Mouse (Mus musculus): ENCODE results near the gene 4930404N11Rik.
A peak's percentile ranks its signal among the peaks of the same experiment; 100 is the strongest.

4930404N11Rik gene

DNA sequence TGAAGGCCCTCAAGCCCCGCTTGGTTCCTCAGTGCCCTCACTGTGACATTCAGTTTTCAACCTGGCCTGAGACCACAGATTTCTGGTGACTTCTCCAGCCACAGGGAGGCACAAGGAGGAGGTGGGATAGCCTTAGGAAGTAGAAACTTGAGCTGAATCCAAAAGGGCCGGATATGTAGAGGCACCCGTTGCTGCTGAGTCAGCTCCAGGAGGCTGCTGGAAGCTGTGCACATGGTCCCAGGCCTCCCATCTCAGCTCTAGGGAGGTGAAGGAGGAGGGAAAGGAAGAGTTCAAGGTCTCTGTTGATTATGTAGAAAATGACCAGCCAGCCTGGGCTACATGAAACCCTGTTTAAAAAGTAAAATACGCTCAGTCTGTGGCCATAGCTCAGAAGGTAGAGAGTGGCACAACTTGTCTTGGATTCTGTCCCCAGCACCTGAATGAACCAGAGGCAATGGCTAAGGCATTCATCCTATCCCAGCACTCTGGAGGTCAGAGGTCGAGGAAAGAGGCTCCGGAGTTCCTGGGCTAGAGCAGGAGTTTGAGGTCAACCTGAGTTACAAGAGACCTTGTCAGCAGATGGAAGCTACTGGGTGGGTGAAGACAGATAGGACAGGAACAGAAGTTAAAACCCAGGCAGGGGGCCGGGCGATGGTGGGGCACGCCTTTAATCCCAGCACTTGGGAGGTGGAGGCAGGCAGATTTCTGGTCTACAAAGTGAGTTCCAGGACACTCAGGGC lies 10.7 kb downstream of the 4930404N11Rik start:
- no peak for DNase-seq (ENCODE audit: low spot score in 2 of 2)

DNA sequence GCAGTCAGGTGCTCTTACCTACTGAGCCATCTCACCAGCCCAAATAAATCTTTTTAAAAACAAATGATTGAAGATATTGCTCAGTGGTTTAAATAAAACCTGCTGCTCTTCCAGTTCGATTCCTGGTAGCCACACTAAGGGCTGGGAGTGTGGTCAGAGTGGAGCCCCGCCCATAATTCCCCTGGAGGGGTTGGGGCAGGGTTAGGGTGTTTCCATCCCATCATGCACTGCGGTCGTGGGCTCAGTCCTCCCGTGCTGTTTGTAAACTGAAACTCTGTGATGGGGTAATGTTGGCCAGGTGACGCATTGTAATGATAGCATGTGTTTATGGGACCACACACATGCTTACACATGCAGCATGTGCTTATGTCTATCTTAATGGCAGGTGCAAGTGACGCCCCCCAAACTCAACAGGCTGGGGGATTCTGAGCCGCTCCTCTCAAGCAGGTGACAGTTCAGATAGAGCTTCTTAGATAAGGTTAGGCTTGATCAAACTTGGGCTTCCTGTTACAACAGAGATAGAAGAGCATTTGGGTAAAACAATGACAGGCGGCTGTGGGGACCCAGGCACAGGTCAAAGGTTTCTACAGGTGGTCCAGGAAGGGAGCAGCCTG lies 13.8 kb downstream of the 4930404N11Rik start:
- DNase-seq (ENCODE audit: low spot score in 2 of 2) = peak; percentile 57 to 59

DNA sequence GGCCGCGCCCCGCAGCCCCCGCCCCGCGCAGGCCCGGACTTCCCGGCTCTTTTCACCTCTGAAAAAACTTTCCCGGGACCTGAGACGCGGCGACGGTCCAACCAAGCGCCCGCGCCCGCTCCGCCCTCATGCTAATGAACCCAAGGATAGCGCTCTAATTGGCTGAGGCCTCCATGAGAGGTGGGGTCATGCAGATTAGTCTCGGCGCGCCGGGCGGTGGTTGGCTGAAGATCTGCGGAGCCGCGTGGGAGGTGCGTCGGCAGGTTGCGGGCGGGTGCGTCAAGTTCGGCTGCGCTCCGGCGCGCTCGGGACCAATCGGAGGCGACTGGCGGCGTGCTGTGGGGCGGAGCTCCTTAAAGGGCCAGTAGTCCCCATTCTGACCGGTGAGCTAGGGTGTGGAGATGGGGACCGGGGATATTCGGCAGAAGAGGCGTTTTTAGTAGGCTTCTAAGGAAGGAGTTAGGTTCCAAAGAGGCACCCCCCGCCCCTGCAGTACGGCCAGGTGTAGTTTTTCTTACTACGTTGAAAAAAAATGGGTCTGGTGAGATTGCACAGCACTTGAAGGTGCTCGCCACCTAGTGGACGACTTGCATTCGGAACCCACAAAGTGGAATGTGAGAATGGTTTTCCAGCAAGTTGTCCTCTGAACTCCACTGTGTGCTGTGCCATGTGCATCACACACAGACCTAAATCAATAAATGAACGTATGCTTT lies 15.1 kb downstream of the 4930404N11Rik start, which contains the start of gene Hmg20b:
TSS of gene Hmg20b (minus strand) at position 130 of the 713 bp plus-strand sequence.
- DNase-seq (ENCODE audit: low spot score in 2 of 2) = peak; percentile 97 to 98

DNA sequence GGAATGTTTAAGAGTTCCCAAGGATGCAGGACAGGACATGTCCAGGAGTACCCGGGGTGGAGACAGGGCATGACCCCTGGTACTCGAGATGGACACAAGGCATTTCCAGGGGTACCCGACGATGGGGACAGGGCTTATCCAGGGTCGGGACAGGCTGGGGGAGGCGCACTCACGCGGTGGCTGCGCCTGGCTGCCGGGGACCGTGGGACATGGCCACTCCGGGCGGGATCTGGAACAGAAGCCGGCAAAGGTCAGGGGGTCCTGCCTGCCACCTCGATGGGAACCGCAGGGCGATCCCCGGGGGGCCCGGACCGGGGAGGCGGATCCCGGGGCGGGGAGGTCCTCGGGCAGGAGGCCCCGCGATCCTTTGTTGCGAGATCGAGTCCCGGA lies 15.7 kb downstream of the 4930404N11Rik start:
- DNase-seq (ENCODE audit: low spot score in 2 of 2) = no peak

DNA sequence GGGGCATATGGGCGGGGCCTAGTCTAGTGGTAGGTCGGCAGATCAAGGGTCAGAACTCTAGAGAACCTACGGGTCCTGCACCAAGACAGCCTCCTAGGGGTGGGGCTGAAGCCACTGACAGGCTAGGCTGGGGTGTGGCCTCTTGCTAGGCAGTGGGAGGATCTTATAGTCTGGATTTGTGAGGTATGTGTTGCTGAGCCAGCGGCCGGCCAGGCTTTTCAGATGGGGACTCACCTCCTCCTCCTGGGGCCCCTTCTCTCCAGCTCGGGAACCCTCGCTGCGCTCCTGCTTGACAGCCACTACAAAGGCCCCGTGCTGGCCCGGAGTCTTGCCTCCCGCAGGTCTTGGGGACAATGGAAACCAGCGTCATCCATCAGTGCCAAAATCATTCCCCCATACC lies 16.5 kb downstream of the 4930404N11Rik start:
- peak in 1 of 2 experiments; percentile 43 for DNase-seq (ENCODE audit: low spot score in 2 of 2)

DNA sequence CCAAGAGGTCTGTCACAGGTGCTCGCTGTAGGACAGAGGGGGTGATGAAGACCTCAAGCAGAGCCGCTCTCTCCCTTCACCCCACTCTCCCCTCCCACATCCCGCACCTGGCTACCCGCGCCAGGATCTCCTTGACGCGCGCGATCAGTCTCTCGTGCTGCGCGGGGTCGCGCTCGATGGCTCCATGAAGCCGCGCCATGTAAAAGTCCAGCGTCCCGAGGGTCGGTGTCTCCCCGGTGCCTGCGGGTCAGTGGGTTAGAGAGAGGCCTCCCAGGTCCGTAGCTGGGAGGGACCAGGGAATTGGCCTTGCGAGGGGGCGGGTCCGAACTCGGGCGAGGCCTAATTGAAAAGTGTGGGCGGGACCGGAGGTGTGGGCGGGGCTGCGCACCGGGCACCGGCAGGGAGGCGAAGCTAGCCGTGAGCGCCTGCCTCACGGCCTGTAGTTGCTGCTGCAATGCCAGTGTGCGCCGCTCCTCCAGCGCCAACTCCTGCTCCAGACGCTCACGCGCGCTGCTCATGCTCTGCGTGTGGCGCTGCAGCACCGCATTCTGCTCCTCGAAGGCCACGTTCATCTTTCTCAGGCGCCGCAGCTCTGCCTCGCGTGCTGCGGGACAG lies 19.1 kb downstream of the 4930404N11Rik start:
- peak; percentile 46 to 66 for DNase-seq (ENCODE audit: low spot score in 2 of 2)

DNA sequence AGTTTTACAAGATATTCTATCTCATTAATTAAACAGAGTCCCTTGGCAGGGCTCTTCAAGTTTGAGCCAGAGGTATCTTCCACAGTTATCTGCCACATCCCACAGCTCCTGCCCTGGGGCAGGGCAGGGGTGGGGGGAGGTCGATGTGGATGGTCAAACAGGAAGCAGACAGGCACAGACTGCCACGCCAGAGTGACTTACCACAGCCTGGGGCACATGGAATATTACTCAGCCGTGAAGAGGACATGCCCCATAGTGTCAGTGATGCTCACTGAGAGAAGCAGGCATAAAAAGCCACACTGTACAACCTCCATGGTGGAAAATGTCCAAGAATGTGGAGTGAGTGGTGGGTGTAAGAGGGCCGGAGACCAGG lies 20.5 kb downstream of the 4930404N11Rik start:
- DNase-seq (ENCODE audit: low spot score in 2 of 2) = no peak

DNA sequence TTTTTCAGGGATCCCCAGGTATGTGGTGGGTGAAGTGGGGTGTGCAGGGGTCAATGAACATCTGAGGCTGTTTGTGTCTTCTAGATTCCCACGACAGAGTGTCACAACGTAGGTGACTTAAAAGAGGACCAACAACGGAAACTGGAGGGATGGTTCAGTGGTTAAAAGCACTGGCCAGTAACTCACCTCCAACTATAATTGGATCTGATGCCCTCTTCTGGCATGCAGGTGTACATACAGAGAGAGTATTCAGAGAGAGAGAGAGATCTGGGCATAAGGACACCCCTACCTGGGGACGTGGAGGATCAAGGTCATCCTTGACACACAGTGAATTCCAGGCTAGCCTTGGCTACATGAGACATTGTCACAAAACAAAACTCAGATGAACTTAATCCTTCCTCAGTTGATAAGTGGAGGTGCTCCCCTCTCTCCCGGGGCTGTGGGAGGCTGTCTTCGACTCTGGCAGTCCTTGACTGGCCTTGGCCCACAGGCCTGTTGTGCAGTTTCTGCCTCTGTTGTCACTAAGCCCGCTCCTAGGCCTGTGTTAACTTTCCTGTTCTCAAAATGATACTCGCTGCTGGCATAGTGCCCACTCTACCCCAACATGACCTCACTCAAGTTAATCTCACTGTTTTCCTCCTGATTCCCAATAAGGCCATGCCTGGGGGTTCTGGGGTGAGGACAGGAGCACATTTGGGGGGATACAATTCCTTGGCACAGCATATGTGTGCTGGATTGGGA lies 21.0 kb downstream of the 4930404N11Rik start:
- DNase-seq (ENCODE audit: low spot score in 2 of 2) = no peak

DNA sequence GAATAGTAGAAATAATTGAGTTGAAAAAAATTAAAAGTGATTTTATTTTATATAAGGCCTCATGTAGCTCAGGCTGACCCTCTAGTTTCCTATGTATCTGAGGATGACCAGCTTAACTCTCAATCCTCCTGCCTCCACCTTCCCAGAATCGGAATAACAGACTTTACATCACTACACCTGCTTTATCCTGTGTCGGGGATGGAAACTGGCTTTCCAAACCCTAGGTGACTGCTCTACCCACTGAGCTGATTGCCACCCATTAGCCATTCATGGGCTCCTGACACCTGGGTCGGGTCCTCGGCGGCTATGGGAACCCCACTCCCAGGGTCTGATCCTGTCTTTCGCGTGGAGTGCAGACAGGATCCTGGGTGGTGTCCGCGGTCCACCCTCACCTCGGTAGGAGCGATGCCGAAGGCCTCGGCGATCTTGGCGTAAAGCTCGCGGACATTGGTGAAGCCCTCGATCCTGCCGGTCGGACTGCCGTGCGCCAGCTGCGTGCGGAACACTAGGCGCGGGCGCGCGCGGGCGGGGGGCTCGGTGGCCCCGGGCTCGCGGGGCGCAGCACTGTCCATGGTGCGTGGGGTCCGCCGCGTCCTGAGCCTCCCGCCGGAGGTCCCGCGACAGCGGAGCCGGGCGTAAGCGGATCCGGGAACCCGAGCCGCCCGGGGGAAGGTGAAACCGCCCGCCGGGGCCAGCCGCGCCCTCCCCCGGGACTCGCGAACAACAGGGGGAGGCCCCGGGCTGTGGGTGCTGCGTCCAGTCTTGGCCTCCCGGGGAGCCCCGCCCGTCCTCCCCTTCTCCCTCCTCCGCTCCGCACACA lies 22.7 kb downstream of the 4930404N11Rik start, which contains the start of gene Gipc3:
TSS of gene Gipc3 (minus strand) at position 581 of the 820 bp plus-strand sequence.
- no peak for DNase-seq (ENCODE audit: low spot score in 2 of 2)

DNA sequence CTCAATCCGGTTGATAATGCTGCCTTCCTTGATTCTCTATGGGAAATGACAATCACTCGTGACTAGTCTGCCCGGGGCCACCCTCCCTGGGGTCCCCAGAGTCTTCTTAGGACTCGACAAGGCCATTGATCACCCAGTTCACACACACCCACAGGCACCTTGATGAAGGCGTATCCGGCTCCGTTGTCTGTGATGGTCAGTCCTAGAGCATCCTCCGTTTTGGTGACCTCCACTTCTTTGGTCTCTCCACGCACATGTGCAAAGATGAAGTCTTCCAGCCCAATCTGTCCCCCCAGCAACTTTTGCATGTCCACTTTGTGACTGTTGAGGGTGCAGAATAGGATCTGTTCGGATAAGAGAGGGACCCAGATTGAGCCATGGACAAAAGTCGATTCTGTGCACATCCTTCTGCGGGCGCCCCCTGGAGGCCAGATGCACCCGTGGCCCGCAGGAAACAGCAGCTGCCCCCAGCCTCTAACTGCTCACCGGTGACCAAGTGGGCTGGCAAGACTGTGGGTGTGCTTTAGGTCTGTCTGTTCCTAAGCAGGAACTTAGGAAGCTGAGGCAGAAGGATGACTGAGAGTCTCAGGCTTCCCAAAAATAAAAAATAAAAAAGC lies 24.2 kb downstream of the 4930404N11Rik start:
- DNase-seq (ENCODE audit: low spot score in 2 of 2) = peak in 1 of 2 experiments; percentile 74

DNA sequence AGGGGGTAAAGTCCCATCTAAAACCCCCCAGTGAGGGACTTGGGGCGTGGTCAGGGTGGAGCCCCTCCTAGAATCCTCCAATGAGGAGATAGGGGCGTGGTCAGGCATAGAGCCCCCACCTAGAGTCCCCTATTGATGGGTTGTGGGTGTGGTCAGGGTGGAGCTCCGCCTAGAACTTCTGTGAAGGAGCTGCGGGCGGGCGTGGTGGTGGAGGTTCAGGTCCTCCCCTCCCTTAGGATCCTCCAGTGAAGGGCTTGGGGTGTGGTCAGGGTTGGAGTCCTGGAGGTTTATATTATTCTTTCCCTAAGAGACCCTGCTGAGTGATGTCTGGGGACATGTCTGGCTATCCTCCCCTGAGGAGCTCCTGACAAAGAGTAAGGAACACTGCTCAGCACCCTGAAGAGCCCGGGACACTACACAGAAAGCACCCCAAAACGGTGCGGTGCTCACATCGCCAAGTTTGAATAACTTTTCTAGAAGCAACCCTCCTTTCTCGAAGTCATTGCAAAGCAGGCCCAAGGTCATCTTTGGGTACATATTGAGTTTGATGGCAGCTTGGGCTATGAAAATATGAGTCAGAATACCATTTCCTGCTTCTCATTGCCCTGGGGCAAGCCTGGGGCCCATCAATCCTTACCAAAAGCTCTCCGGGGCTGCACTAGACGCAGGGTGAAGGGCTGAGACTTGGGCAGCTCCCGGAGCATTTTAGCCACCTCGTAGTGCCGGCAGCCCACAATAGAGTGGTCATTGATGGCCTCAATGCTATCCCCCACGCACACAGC lies 24.9 kb downstream of the 4930404N11Rik start:
- no peak for DNase-seq (ENCODE audit: low spot score in 2 of 2)

DNA sequence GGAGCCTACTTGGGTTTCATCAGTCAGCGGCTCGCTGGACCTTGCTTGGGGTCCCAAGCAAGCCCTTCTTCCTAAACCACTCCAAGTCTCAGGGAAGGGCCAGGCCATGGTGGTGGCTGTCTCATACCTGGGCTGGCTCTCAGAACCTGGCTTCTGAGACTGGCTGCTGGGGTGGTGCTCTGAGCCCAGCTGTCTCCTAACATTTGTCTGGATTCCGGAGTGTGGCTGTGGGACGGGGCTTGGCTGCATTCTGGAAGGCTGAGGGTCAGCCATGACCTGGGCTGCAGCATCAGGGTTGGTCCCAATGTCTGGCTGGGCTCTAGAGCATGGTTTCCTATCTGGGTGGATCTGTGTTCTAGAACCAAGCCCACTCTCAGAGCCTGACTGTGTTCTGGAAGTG lies 29.1 kb downstream of the 4930404N11Rik start:
- no peak for DNase-seq (ENCODE audit: low spot score in 2 of 2)

DNA sequence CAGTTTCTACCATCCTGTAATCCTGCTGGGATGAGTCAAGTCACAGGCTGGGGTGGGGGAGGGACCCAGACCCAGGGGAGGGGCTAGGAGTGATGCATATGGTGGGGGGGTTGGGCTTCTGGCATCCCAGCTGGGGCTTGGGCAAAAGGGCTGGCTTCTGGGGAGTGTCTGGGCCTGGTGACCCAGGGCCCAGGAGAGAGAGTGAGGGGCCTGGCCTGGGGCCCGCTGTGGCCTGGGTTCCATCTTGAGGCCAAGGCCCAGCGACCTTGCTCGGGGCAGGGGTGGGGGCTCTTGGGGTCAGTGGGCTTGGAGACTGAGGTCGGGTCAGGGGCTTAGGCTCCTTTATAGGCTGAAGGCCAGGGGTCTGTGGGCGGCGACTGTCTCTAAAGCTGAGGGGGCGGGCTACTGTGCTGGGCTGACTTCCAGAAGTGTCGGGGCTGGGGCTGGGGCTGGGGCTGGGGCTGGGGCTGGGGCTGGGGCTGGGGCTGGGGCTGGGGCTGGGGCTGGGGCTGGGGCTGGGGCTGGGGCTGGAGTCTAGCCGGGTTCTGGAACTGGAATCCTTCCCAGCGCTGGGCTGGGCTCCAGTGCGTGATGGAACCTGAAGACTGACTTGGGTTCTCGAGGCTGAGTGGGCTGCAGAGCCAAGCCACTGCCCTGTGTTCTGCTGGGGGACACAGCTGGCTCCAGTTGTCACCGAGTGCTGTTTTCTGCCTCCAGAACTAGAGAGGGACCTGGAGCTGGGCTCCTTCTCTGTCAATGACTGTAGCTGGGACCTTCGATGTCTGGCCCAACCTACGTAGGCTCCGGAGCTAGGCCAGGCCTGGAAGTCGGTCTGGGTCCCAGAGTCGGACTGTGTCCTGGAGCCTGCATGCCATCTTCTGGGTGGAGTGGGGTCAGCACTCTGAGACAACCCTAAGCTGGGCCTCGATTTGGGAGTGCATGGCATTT lies 29.9 kb downstream of the 4930404N11Rik start:
- no peak for DNase-seq (ENCODE audit: low spot score in 2 of 2)

DNA sequence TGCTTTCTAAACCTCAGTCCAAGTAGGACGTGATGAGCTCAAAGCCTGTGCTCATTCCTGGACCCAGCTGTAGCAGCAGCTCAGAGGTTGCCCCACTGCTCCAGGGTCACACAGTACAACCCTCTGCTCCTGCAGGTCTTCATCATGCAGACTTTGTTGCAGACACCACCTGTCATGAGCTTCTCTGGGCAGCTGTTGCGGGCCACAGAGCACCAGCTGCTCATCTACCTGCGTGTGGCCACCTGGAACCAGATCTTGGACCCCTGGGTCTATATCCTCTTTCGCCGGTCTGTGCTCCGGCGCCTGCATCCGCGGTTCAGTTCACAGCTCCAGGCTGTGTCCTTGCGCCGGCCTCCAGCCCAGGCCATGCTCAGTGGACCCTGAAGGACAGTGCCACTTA lies 31.3 kb downstream of the 4930404N11Rik start:
- no peak for DNase-seq (ENCODE audit: low spot score in 2 of 2)

DNA sequence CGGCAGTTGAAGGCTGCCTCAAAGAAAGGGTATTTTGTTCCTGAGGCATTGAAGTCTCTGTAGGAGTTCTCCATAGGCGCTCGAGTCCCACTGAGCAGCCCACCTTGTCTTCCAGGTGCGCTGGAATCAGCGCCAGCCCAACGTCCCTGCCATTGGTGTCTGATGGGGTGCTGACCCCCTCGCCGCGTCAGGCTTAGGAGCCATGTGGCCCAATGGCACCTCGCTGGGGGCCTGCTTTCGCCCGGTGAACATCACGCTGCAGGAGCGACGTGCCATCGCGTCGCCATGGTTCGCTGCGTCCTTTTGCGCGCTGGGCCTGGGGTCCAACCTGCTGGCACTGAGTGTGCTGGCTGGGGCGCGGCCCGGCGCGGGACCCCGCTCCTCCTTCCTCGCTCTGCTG lies 33.3 kb downstream of the 4930404N11Rik start:
- DNase-seq (ENCODE audit: low spot score in 2 of 2) = no peak

DNA sequence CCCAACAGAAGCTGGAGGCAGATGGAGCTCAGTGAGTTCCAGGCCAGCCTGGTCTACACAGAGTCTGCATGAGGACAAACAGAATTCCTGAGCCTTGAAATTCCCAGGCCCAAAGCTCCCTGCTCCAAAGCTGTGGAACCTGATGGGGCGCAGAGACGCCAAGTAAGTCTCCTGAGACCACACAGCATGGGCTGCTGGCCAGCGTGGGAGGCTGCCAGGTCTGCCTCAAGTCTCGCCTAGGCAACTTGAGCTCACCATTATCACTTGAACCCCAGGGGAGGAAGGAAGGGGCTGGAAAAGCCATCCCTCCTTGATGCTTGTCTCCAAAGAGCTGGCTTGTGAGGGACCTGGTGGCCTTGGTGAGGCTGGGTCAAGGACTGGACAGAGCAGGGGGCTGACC lies 35.6 kb downstream of the 4930404N11Rik start:
- no peak for DNase-seq (ENCODE audit: low spot score in 2 of 2)

DNA sequence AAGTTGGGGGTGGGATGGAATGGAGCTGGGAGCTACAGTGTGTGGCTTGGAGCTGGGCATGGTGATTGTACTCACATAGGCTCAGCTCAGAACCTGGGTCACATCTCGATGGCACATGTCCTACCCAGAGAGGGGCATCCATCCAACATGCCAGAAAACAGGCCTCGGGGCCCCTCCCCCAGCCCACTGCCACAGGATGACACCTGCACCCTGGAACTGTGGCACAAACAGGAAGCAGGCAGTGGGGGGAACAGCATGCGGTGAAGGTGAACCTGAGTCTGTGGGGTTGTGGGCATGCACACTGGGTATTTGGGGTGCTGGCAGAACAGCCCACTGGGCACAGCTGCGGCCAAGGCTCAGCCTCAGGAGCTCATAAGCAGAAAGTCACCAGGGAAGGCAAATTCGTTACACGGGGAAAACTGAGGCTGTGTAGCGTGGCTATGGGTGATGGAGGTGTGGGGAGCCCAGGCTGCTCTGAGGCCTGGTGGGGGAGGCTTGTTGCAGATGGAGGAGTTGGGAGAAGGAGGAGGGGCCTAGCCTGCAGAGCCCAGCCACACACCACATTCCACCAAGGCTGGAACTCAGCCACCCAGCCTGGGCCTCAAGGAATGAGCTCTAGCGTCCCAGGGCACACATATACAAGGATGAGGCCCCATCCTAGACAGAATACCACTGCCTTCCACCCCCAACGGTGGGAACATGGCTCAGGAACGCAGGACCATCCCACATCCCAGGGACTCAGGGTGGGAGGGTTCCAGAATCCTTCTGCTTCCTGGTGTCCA lies 36.2 kb downstream of the 4930404N11Rik start:
- DNase-seq (ENCODE audit: low spot score in 2 of 2) = peak in 1 of 2 experiments; percentile 36

Data from spleen, postnatal 14 days (tissue).